Mouse (Mus musculus) lung, embryonic 16.5 days (tissue): ENCODE measurements at regions not wholly inside any gene's neighbourhood (a gene's known extent, or its start where the extent isn't known, plus 50 kb on each side); places are given as distances from the start of the nearest gene placed in this dataset.
"Not testable (repeated sequence)": the region's sequence is repeated elsewhere in the genome, so short reads cannot be mapped to it uniquely, and the experiment has no call there.

ENCODE experiments used
- ATAC-seq: fragments of 200-750 bp; cut with Nextera tagmentation; 2 replicates; pipeline ENCODE4 v1.8.0; 2017; ENCODE audit warnings: low read depth, mild to moderate bottlenecking, moderate library complexity
- H3K27ac ChIP-seq: fragments of 300-500 bp; sonication (generic); 2 replicates; pipeline ENCODE4 v1.5.1; 2014; ENCODE audit warnings: mild to moderate bottlenecking, control low read depth, low read length
- H3K27me3 ChIP-seq: fragments of 300-500 bp; sonication (generic); 2 replicates; pipeline ENCODE4 v1.6.1; 2014; ENCODE audit warnings: low read depth, low read length, mixed read lengths; ENCODE audit not compliant: control insufficient read depth, insufficient read depth
- H3K36me3 ChIP-seq: fragments of 300-500 bp; sonication (generic); 2 replicates; pipeline ENCODE4 v1.6.1; 2014; ENCODE audit warnings: low read length; ENCODE audit not compliant: control insufficient read depth, insufficient read depth
- H3K4me1 ChIP-seq: fragments of 300-500 bp; sonication (generic); replicated peaks from 2 replicates; pipeline ENCODE4 v1.6.1; 2014; ENCODE audit warnings: low read length, mixed read lengths; ENCODE audit not compliant: control insufficient read depth, insufficient read depth
- H3K4me2 ChIP-seq: fragments of 300-500 bp; sonication (generic); 2 replicates; pipeline ENCODE4 v1.6.1; 2014; ENCODE audit warnings: low read depth, low read length, control low read depth
- H3K4me3 ChIP-seq: fragments of 300-500 bp; sonication (generic); 2 replicates; pipeline ENCODE4 v1.5.1; 2014; ENCODE audit warnings: mild to moderate bottlenecking, low read length, control low read depth
- H3K9ac ChIP-seq: fragments of 300-500 bp; sonication (generic); 2 replicates; pipeline ENCODE4 v1.6.1; 2014; ENCODE audit warnings: low read length, control low read depth
- H3K9me3 ChIP-seq: fragments of 300-500 bp; sonication (generic); 2 replicates; pipeline ENCODE4 v1.6.1; 2016; ENCODE audit warnings: low read length; ENCODE audit not compliant: control insufficient read depth
- WGBS: fragments of 180-500 bp; shearing (Covaris S2); extraction: QIAGEN DNeasy Blood & Tissue Kit; methylation state at CpG from one replicate; pipeline ENCODE4 v1.1.7; 2014; 5-methylcytosine and 5-hydroxymethylcytosine counted together

DNA sequence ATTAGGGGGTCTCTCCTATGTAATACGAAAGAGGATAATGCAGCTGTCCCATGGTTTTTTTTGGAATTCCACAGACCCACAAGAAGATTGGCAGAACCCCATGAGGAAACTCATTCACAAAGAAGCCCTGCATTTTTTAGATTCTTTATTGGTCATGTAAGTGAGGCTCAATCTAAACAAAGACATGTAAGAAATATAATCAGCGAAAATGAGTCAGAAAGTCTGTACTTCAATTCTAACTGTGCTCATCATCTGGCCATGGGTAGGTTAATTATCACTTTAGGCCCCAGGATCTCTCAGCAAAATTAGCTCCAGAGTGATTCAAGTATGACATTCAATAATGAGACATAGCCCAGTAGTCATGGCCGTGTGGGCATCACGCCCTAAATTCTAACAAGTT is 703.2 kb downstream of the A830018L16Rik start:
- 62% methylated on average over 4 of the region's 4 CpGs for WGBS
- Histone ChIP-seq H3K9ac (no peak overlapping the region), H3K36me3 (no peaks in the 10 kb centered on the region), H3K27ac (no peak overlapping the region), H3K4me2 (no peak overlapping the region), H3K4me1 (no peaks in the 10 kb centered on the region), H3K27me3 (no peaks in the 10 kb centered on the region), H3K9me3 (no peaks in the 10 kb centered on the region), H3K4me3 (no peak overlapping the region)
- ATAC-seq = no peak

DNA sequence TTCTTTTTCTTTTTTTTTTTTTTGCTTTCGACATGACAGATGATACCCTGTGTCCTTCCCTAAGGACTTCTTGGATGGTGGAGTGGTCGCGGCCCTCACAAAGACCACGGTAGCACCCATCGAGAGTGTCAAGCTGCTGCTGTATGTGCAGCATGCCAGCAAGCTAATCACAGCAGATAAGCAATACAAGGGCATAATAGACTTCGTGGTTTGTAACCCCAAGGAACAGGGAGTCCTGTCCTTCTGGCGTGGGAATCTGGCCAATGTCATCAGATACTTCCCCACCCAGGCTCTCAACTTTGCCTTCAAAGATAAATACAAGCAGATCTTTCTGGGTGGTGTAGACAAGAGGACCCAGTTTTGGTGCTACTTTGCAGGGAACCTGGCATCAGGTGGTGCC is 707.0 kb downstream of the A830018L16Rik start:
- 73% methylated on average over 7 of the region's 7 CpGs for WGBS
- Histone ChIP-seq H3K9ac (no peak overlapping the region), H3K9me3 (no peaks in the 10 kb centered on the region), H3K27me3 (no peaks in the 10 kb centered on the region), H3K4me3 (no peak overlapping the region), H3K36me3 (no peaks in the 10 kb centered on the region), H3K4me1 (no peaks in the 10 kb centered on the region), H3K27ac (no peak overlapping the region), H3K4me2 (no peak overlapping the region)
- no peak for ATAC-seq

DNA sequence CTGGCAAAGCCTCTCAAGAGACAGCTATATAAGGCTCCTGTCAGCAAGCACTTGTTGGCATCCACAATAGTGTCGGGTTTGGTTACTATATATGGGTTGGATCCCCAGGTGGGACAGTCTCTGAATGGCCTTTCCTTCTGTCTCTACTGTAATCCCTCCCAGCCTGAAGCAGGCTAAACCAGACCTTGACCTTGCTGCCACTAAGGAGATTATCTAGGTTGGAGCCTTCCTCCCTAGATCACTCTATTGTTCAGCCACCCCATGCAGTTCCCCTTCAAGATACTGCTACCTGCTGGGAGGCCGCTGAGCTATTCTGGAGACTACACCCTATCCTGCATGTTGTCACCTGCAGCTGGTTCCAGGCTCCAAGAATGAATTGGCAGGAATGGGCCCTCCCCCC is 712.7 kb downstream of the A830018L16Rik start:
- 48% methylated on average over 2 of the region's 2 CpGs for WGBS
- H3K9me3 ChIP-seq, H3K27ac ChIP-seq, H3K9ac ChIP-seq, H3K4me3 ChIP-seq, ATAC-seq, H3K4me2 ChIP-seq, H3K27me3 ChIP-seq, H3K36me3 ChIP-seq, H3K4me1 ChIP-seq: not testable (repeated sequence)

DNA sequence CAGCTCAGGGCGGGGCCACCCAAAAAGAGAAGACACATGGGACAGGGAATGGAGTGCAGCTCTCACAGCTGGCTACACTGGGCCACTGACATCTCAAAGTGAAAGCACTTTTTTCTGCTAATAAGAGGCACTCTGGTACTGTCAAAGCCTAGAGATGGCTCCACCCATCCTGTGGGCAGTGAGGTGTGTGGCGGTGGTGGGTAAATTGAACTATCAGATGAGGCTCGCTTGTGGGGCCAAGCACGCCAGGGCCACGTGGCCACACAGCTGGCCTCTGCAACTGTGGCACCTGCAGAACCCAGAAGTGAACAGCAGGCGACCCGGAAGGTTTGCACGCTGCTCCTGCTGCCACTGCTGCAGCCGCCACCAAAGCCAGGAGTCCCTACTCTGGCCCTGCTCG is 756.6 kb downstream of the A830018L16Rik start:
- H3K36me3 ChIP-seq = no peaks in the 10 kb centered on the region
- no peak overlapping the region for H3K4me2 ChIP-seq
- no peaks in the 10 kb centered on the region for H3K9me3 ChIP-seq
- ATAC-seq = no peak
- no peak overlapping the region for H3K4me3 ChIP-seq
- WGBS = 84% methylated on average over 10 of the region's 10 CpGs
- H3K27ac ChIP-seq = no peak overlapping the region
- no peak overlapping the region for H3K9ac ChIP-seq
- H3K4me1 ChIP-seq = no peaks in the 10 kb centered on the region
- no peaks in the 10 kb centered on the region for H3K27me3 ChIP-seq

DNA sequence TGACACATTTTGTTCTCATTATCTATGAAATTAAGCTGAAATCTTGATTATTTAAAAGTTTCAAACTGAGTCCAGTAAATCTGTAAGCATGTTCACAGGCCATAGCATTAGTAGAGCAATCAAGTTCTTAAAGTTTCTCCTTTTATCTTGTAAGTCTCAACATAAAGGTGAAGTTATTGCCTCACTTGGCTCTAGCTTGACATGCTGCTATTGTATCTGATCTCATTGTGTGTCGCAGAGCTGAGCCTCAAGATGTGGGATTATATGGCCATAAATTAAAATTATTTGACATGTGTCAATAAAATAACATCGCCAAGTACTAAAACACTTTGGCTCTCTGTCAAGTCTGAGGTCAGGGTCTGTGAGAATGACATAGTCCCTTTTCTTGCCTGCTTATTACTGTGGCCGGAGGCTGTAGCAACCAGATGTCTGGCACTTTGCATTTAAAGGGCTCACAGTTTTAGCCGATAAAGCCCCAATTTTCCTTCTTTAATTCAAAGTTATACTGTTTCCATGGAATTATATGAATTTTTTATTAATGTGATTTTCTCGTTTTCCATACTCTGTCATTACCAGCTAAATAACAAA is 775.8 kb downstream of the A830018L16Rik start:
- H3K9ac ChIP-seq = no peak overlapping the region
- 62% methylated on average over 5 of the region's 5 CpGs for WGBS
- no peak overlapping the region for H3K4me3 ChIP-seq
- no peak overlapping the region for H3K4me2 ChIP-seq
- H3K27ac ChIP-seq = no peak overlapping the region
- H3K36me3 ChIP-seq = no peaks in the 10 kb centered on the region
- H3K4me1 ChIP-seq = no peaks in the 10 kb centered on the region
- no peak for ATAC-seq
- H3K27me3 ChIP-seq = no peaks in the 10 kb centered on the region
- no peaks in the 10 kb centered on the region for H3K9me3 ChIP-seq

DNA sequence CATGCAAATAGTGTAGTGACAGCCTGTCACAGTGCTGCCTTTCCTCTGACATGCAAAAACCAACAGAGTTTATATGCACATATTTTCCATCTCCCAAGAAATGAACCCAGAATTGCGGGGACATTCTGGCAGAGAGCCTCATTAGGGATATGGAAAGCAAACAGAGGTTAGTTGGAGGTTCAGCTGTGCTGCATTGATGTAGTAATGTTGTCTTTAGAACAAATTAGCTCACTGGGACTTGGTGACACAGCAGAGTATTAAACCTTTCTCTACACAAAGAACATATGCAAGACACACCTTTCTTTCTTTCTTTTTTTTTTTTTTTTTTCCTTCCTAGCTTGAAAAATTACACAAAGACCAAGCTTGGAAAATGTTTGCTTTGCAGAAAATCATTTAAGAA is 778.7 kb downstream of the A830018L16Rik start:
- 55% methylated on average over 1 of the region's 1 CpGs for WGBS
- ATAC-seq = no peak
- no peak overlapping the region for H3K27ac ChIP-seq
- no peaks in the 10 kb centered on the region for H3K4me1 ChIP-seq
- H3K9ac ChIP-seq = no peak overlapping the region
- no peak overlapping the region for H3K4me3 ChIP-seq
- no peaks in the 10 kb centered on the region for H3K27me3 ChIP-seq
- H3K36me3 ChIP-seq = no peaks in the 10 kb centered on the region
- H3K9me3 ChIP-seq = no peaks in the 10 kb centered on the region
- no peak overlapping the region for H3K4me2 ChIP-seq

DNA sequence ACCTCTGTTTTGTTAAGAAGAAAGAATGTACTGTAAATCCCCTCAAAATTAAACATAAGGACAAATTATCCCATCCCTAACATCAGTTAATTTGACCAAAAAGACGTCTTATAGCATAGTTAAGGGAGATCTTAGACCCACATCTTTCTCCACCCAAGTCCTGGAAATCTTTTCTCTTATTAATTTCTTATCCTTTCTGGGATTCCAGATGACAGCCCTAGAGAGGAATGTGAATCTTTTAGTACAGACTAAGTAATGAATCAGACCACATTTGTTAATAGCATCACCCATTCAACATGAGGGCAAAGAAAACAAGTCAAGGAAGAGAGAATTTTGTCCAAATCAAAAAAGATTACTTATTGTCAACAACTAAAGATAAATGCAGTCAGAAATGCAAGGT is 817.2 kb downstream of the A830018L16Rik start:
- H3K27me3 ChIP-seq = no peaks in the 10 kb centered on the region
- no peaks in the 10 kb centered on the region for H3K4me1 ChIP-seq
- H3K4me2 ChIP-seq = no peak overlapping the region
- no peak overlapping the region for H3K27ac ChIP-seq
- 54% methylated on average over 1 of the region's 1 CpGs for WGBS
- H3K9me3 ChIP-seq = no peaks in the 10 kb centered on the region
- no peak overlapping the region for H3K4me3 ChIP-seq
- ATAC-seq = no peak
- H3K9ac ChIP-seq = no peak overlapping the region
- H3K36me3 ChIP-seq = no peaks in the 10 kb centered on the region

DNA sequence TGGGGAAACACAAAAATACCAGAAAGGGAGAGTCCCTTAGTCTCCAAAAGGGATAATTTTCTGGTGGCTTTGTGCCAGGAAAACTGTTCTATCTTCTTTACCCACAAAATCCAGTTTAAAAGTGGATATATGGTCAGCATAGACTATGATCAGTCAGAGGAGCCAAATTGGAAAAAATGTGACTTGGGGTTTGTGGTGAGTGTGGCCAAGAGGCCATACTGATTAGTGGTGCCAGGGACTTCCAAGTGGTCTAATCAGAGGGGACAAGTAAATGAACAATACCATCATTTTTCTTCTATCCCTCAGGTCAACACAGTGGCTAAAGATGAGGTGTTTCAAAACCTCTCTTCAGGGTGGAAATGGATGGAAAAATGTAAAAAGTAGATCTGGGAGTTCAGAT is 828.2 kb downstream of the A830018L16Rik start:
- no peak overlapping the region for H3K4me2 ChIP-seq
- ATAC-seq = no peak
- H3K4me3 ChIP-seq = no peak overlapping the region
- H3K9ac ChIP-seq = no peak overlapping the region
- no peaks in the 10 kb centered on the region for H3K4me1 ChIP-seq
- H3K9me3 ChIP-seq = no peaks in the 10 kb centered on the region
- H3K27ac ChIP-seq = no peak overlapping the region
- no peaks in the 10 kb centered on the region for H3K27me3 ChIP-seq
- H3K36me3 ChIP-seq = no peaks in the 10 kb centered on the region

DNA sequence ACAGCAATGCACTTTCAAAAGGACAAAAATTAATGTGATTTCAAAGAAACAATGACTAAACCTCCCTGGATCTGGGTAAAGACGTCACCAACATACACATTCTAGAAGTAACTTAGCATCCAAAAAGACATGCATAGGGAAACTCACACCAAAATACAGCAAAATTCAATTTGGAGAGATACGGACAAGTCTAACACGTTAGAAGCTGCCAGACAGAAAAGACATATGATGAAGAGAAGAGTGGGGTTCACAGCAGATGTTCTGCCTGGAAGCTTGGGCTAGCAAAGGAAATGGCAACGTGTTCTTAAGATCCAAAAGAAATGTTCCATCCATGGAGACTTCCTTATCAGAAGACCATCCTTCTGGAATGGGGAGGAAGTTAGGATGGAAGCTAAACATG is 868.6 kb downstream of the A830018L16Rik start:
- no peaks in the 10 kb centered on the region for H3K9me3 ChIP-seq
- no peak overlapping the region for H3K4me3 ChIP-seq
- H3K4me2 ChIP-seq = no peak overlapping the region
- H3K27ac ChIP-seq = no peak overlapping the region
- no peak for ATAC-seq
- H3K36me3 ChIP-seq = no peaks in the 10 kb centered on the region
- WGBS = 83% methylated on average over 4 of the region's 4 CpGs
- H3K9ac ChIP-seq = no peak overlapping the region
- H3K27me3 ChIP-seq = no peaks in the 10 kb centered on the region
- no peaks in the 10 kb centered on the region for H3K4me1 ChIP-seq

DNA sequence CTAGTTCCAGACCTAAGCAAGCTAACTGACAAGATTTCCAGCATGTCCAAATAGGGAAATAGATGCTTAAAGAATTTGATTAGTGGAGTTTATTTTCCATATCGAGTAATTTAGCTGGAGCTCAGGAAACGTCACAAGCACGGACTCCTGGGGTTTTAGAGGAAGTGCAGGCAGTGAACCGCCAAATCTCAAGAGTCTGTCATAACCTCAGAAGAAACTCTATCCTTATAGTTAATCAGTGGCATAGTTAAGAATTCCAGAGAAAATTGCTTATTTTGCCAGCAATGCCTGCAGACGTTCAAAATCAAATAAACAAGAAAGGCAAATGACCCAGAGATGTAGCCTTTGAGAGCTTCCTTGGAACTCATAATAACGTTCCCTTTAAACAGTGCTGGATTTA is 871.6 kb downstream of the A830018L16Rik start:
- Histone ChIP-seq H3K9me3 (no peaks in the 10 kb centered on the region), H3K4me3 (no peak overlapping the region), H3K27me3 (no peaks in the 10 kb centered on the region), H3K9ac (no peak overlapping the region), H3K36me3 (no peaks in the 10 kb centered on the region), H3K4me1 (no peaks in the 10 kb centered on the region), H3K4me2 (no peak overlapping the region), H3K27ac (no peak overlapping the region)
- WGBS = 35% methylated on average over 6 of the region's 6 CpGs
- no peak for ATAC-seq
